Mouse (Mus musculus) inflammation-experienced regulatory T-cells, adult 6 months (primary cell): ENCODE data around the gene Reg4. TPM values are rescaled to one million over a fixed set of nuclear protein-coding genes. Genes with fewer than 3 reads are reported as not detected.
A peak's percentile ranks its signal among the peaks of the same experiment; 100 is the strongest.

Source experiments
- ATAC-seq: one replicate; pipeline ENCODE4 v1.8.0; 2017
- polyA plus RNA-seq, 3 experiments: library from polyadenylated mRNA; unstranded; fragments of 100-300 nt; shearing (Covaris generic); gene quantifications; one replicate each; pipeline ENCODE4 v1.2.1; 2017

Gene Reg4
- polyA plus RNA-seq, result not detected

- ATAC-seq, result no peak
These were observed at the start of gene Reg4 for GRCm38 (mm10) chr3:98221856-98222255. Gene Reg4 (plus strand): TSS chr3:98222156.

GRCm38 (mm10) chr3:98178340-98178739, 43.6 kb upstream of the Reg4 start:
- ATAC-seq, result no peak

GRCm38 (mm10) chr3:98180805-98181204, 41.2 kb upstream of the Reg4 start:
- ATAC-seq, result no peak

- ATAC-seq, result no peak
These were observed 36.7 kb upstream of the Reg4 start for GRCm38 (mm10) chr3:98185163-98185714.

- ATAC-seq, result no peak
These were observed 34.2 kb upstream of the Reg4 start for GRCm38 (mm10) chr3:98187777-98188176.

- no peak for ATAC-seq
These were observed 24.0 kb upstream of the Reg4 start for GRCm38 (mm10) chr3:98197711-98198532.

GRCm38 (mm10) chr3:98199747-98200146, 22.2 kb upstream of the Reg4 start:
- ATAC-seq, result no peak

- no peak for ATAC-seq
These were observed 18.7 kb upstream of the Reg4 start for GRCm38 (mm10) chr3:98203282-98203681.

GRCm38 (mm10) chr3:98206977-98207376, 15.0 kb upstream of the Reg4 start:
- no peak for ATAC-seq

- ATAC-seq, result no peak
These were observed 12.8 kb upstream of the Reg4 start for GRCm38 (mm10) chr3:98209161-98209560.

GRCm38 (mm10) chr3:98210860-98211259, 11.1 kb upstream of the Reg4 start:
- ATAC-seq, result no peak

- no peak for ATAC-seq
These were observed 10.5 kb upstream of the Reg4 start for GRCm38 (mm10) chr3:98211301-98212081.

GRCm38 (mm10) chr3:98216296-98216695, 5.7 kb upstream of the Reg4 start:
- ATAC-seq, result no peak

GRCm38 (mm10) chr3:98223263-98223662, 1.3 kb downstream of the Reg4 start:
- ATAC-seq, result no peak

GRCm38 (mm10) chr3:98223783-98224580, 2.0 kb downstream of the Reg4 start:
- no peak for ATAC-seq

GRCm38 (mm10) chr3:98224975-98225374, 3.0 kb downstream of the Reg4 start:
- no peak for ATAC-seq

- no peak for ATAC-seq
These were observed 3.8 kb downstream of the Reg4 start for GRCm38 (mm10) chr3:98225746-98226145.

- ATAC-seq, result peak; percentile 71
These were observed 5.1 kb downstream of the Reg4 start for GRCm38 (mm10) chr3:98226988-98227610.

- ATAC-seq, result no peak
These were observed 5.8 kb downstream of the Reg4 start for GRCm38 (mm10) chr3:98227763-98228162.

GRCm38 (mm10) chr3:98229943-98230342, 8.0 kb downstream of the Reg4 start:
- peak; percentile 77 for ATAC-seq

GRCm38 (mm10) chr3:98233504-98233903, 11.5 kb downstream of the Reg4 start:
- no peak for ATAC-seq

- ATAC-seq, result no peak
These were observed 14.3 kb downstream of the Reg4 start for GRCm38 (mm10) chr3:98236266-98236665.
